Mouse (Mus musculus) ES-E14 (cell line): Measurements from ENCODE around the gene Ccl28.

Experiments used
- CHD2 ChIP-seq: IDR thresholded peaks from 2 replicates; pipeline ENCODE4 v1.6.1; 2014; ENCODE audit warnings: mild to moderate bottlenecking, low read depth, low read length, inconsistent platforms
- ZC3H11A ChIP-seq: IDR thresholded peaks from 2 replicates; pipeline ENCODE4 v1.6.1; 2012; ENCODE audit warnings: low read depth, mild to moderate bottlenecking, inconsistent platforms, low read length, borderline replicate concordance

DNA sequence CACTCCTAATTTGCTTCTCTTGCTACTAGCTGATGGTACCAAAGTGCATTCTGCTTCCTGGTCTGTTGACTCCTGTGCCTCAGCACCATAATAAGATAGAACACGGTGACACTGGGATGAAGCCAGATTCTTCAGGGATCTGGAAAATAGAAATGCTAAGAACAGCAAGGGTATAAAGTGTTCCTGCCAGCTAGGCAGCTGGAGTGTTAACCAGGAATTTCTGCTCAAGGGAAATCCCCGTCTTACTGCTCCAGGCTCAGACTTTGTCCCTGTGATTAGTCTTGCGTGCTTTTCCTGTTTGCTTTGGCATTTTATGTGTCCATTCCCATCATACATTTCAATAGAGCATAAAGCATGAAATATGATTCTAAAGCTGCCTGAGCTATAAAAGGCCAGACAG, 3.9 kb upstream of the Ccl28 start:
- TF ChIP-seq CHD2, result no peak
- no peak for TF ChIP-seq ZC3H11A
